In the genomic region with DNA sequence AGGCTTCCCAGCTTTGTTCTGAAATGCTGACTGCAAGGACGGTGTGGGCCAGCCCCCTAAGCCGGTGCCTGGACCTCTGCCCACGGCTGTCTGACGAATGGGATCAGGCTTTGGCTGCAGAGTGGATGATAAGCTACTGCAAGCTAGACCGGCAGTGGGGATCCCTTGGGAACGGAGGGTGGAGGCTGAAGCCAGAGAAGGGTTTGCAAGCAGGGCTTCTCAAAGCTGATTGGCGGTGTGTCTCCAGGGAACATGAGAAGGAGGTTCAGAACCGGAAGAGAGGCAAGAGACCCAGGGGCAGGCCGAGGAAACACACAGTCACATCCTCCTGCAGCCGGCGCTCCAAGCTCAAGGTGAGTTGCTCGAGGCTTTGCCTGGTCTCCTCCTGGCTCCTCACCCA, we compare ENCODE assay signal across 9 mouse cellular contexts. TPM values are rescaled to one million over a fixed set of nuclear protein-coding genes. Genes with fewer than 3 reads are reported as not detected.
DNase-seq lines count a peak whose midpoint lies in the region; ATAC-seq lines count a peak whose summit lies in the region.
"Had no signal": no experiment of that assay in that cellular context is flagged by ENCODE, and none has a peak within 500 bp of the region (broad histone marks: within the 10 kb centered on the region; RNA-seq: fewer than 3 reads in every experiment).

No protein-coding gene starts in this region.

- H3K27ac ChIP-seq in heart, embryonic 12.5 days (ENCODE audit: poor library complexity, severe bottlenecking), result 0 out of 2 replicates have a peak overlapping the region, but pooled peaks have one; percentile 3
- no peak overlapping the region for H3K27ac ChIP-seq in limb, embryonic 10.5 days

- peaks cover 45% of the 10 kb centered on the region for H3K36me3 ChIP-seq in heart, embryonic 12.5 days
- H3K36me3 ChIP-seq in limb, embryonic 10.5 days, result peaks cover 75% of the 10 kb centered on the region

- WGBS in heart, embryonic 12.5 days, result 30% methylated on average over 12 of the region's 12 CpGs
- 85% methylated on average over 12 of the region's 12 CpGs for WGBS in limb, embryonic 10.5 days

- no peak overlapping the region; the same call in 1 of the 2 replicates for H3K9ac ChIP-seq in heart, embryonic 12.5 days

- H3K4me2 ChIP-seq in heart, embryonic 12.5 days, result peak overlapping the region; percentile 18

- DNase-seq in adrenal gland, postnatal 10 days, result peak; percentile 63
- no peak for DNase-seq in adrenal gland, postnatal 25 days
- DNase-seq in MN1 (ENCODE audit: low spot score), result peak; percentile 93
- no peak for DNase-seq in limb, embryonic 10.5 days (ENCODE audit: low spot score)
- no peak for DNase-seq in frontal cortex, postnatal 36 days (ENCODE audit: low spot score in 2 of 2)
- no peak for DNase-seq in ovary, postnatal 36 days (ENCODE audit: low spot score)
- no peak for DNase-seq in thymus, adult 18-20 months

- no peak overlapping the region for H3K4me3 ChIP-seq in heart, embryonic 12.5 days
- peak overlapping the region; percentile 98; the same call in 1 of the 2 replicates for H3K4me3 ChIP-seq in limb, embryonic 10.5 days

- 0 out of 2 replicates have a peak, but pooled peaks cover 11% of the 10 kb centered on the region for H3K27me3 ChIP-seq in heart, embryonic 12.5 days (replicated peaks)
- H3K27me3 ChIP-seq in limb, embryonic 10.5 days (ENCODE audit: low read depth, poor library complexity, severe bottlenecking), result peaks cover 3% of the 10 kb centered on the region; the same call in 1 of the 2 replicates

- H3K9me3 ChIP-seq in heart, embryonic 12.5 days (replicated peaks), result no peaks in the 10 kb centered on the region
- no peaks in the 10 kb centered on the region for H3K9me3 ChIP-seq in limb, embryonic 10.5 days (replicated peaks)

- no peak for ATAC-seq in heart, embryonic 12.5 days (ENCODE audit: insufficient number of reproducible peaks, low FRiP score)

- H3K4me1 ChIP-seq in heart, embryonic 12.5 days (replicated peaks), result peaks cover 40% of the 10 kb centered on the region
- peaks cover 62% of the 10 kb centered on the region for H3K4me1 ChIP-seq in limb, embryonic 10.5 days

RNA-seq across cellular contexts. Expression of a gene that starts 3.4 kb away (rescaled TPM):
- 1 to 10 TPM; 6.7 to 7.9 TPM for total RNA-seq in adrenal gland, postnatal 10 days (2021)
- 8.9 and 9.8 TPM in 2 replicates for total RNA-seq in adrenal gland, postnatal 25 days (2021)
- 29.3 and 30.5 TPM in 2 replicates for polyA plus RNA-seq in heart, embryonic 12.5 days (2016; fragmentation: Nextera tagmentation; extraction: Ambion mirVana)
- polyA plus RNA-seq in limb, embryonic 10.5 days (2016; fragmentation: Nextera tagmentation; extraction: Ambion mirVana), result 151 and 170 TPM in 2 replicates

RNA-seq across cellular contexts. Expression of a gene that starts 14.6 kb away (rescaled TPM):
- total RNA-seq in adrenal gland, postnatal 10 days (2021), result 10 to 100 TPM in 1 of 2 experiments, 1 to 10 TPM in 1; 8.8 to 12.3 TPM
- total RNA-seq in adrenal gland, postnatal 25 days (2021), result 9.2 and 13.0 TPM in 2 replicates
- 7.3 and 8.8 TPM in 2 replicates for polyA plus RNA-seq in heart, embryonic 12.5 days (2016; fragmentation: Nextera tagmentation; extraction: Ambion mirVana)
- polyA plus RNA-seq in limb, embryonic 10.5 days (2016; fragmentation: Nextera tagmentation; extraction: Ambion mirVana), result 12.2 and 15.1 TPM in 2 replicates

RNA-seq across cellular contexts. Expression of a gene that starts 38.2 kb away (rescaled TPM):
- total RNA-seq in adrenal gland, postnatal 10 days (2021), result not detected
- total RNA-seq in adrenal gland, postnatal 25 days (2021), result not detected in 2 replicates
- not detected in 2 replicates for polyA plus RNA-seq in heart, embryonic 12.5 days (2016; fragmentation: Nextera tagmentation; extraction: Ambion mirVana)
- not detected in 2 replicates for polyA plus RNA-seq in limb, embryonic 10.5 days (2016; fragmentation: Nextera tagmentation; extraction: Ambion mirVana)
- total RNA-seq: adrenal gland, postnatal 4 days had no signal

RNA-seq across cellular contexts. Expression of a gene that starts 59.8 kb away (rescaled TPM):
- 100 to 1,000 TPM in 1 of 2 experiments, 10 to 100 TPM in 1; 52.0 to 133 TPM for total RNA-seq in adrenal gland, postnatal 10 days (2021)
- total RNA-seq in adrenal gland, postnatal 25 days (2021), result 100 and 121 TPM in 2 replicates
- 13.2 and 14.9 TPM in 2 replicates for polyA plus RNA-seq in heart, embryonic 12.5 days (2016; fragmentation: Nextera tagmentation; extraction: Ambion mirVana)
- 4.3 and 7.1 TPM in 2 replicates for polyA plus RNA-seq in limb, embryonic 10.5 days (2016; fragmentation: Nextera tagmentation; extraction: Ambion mirVana)

Comparison
In these comparisons a context has a peak if more than half of its experiments do, and no peak if none do; other contexts are left out.
1. DNase-seq: peak in adrenal gland, postnatal 10 days (single experiment) and MN1 (single experiment); none in adrenal gland, postnatal 25 days (single experiment), limb, embryonic 10.5 days (single experiment), frontal cortex, postnatal 36 days (0 of 2), ovary, postnatal 36 days (single experiment) and thymus, adult 18-20 months (0 of 2).